Mouse (Mus musculus) skeletal muscle tissue, adult 2 months (tissue): Measurements from ENCODE around the gene Eps8.

Experiments
- DNase-seq: peaks from one replicate; pipeline ENCODE4 v3.0.0-alpha.2; 2012; ENCODE audit warnings: low read depth, low spot score

Gene Eps8

GRCm38 (mm10) chr6:137519529-137520342 lies 134.9 kb downstream of the Eps8 start:
- no peak for DNase-seq

- no peak for DNase-seq
Measured at GRCm38 (mm10) chr6:137514872-137515271, 139.8 kb downstream of the Eps8 start.

GRCm38 (mm10) chr6:137512753-137513152 lies 141.9 kb downstream of the Eps8 start:
- DNase-seq = no peak

DNA sequence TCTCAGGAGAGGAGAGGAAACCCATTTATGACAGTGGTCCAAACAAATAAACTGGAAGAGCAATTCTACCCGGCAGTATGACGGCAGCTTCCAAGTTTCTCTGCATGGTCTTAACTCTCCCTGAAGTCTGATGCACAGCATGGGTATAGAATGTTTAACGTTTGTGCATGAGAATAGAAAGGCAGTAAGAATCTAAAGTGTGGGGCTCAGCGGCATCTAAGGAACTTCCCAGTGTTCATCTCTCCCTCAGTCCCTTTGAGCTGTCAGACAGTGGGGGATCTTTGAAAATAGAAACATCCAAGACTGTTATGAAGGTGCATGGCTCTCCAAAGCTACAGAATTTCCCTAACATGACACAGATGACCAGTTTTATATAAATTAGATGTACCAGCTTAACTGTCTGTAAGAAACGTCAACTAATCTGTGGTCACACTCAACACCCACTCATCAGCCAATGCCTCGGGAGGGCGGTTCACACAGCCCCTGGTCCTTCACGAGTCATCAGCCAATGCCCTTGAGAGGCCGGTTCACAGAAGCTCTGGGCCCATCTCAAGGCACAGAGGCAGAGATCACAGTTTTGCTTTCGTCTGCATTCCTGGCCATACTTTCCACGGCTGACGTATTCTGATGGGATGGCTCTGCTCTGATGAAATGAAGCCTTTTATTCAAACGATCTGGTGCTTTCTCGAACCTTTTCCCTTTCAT lies 145.2 kb downstream of the Eps8 start:
- no peak for DNase-seq

- no peak for DNase-seq
Measured at GRCm38 (mm10) chr6:137508936-137509335, 145.7 kb downstream of the Eps8 start.

DNA sequence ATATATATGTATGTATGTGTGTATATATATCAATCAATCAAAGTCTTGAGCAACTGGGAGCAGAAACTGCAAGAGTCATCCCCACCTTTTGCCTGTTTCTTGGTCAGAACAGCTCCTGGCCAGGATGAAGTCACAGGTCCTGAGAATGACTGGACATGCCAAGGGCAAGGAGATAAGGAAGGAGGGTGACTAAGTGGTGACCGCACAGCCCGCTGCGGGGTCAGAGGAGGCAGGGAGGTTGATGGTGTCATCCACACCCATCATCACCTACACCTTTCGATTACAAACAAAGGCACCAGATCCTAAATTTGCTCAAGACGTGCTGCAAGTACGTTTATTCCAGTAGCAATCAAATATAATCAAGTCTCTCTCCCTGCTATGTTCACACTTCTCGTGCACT lies 148.1 kb downstream of the Eps8 start:
- no peak for DNase-seq

DNA sequence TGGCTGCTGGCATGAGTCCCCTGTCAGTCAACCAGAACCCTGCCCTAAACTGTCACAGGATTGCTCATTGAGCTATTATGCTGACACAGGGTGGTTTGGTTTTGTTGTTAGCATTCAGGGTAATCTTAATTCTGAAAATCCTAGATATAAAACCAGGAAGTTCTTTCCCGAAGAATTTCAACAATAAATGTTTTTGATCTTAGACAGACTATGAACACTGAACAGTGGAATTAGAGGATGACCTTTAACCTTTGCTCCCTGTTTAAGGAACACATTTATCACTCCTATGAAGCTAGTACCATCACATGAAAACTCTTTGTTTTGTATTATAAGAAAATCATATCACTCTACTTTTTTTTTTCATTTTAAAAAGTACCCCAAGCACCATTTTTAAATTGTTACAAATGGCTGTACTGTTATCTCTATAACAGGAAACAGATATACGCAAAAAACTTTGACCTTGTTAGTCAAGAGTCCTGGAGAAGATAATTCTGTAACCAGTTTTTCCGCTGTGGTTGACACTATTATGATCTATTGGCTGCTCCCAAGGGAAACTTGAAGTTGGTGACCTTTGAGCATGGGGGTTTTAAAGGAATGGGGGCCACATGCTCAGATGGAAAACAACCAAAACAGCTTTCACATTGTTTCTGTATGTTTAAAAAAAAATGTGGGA lies 149.0 kb downstream of the Eps8 start:
- no peak for DNase-seq

DNA sequence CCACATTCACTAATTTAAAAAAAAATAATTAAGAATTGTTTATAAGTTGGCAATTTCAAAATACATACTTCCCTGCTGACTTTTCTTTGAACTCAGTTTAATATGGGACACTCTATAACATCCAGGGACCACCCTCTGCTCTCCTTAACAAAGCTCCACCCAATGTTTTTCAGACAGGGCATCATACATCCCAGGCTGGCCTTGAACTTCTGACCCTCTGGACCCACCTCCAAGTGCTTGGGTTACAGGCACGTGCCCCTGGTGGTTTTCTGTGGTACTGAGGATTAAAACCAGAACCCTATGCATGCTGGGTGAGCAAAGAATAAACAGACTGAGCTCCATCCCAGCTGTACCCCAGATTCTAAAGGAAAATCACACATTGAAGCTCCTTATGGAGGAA lies 150.6 kb downstream of the Eps8 start:
- DNase-seq = no peak

DNA sequence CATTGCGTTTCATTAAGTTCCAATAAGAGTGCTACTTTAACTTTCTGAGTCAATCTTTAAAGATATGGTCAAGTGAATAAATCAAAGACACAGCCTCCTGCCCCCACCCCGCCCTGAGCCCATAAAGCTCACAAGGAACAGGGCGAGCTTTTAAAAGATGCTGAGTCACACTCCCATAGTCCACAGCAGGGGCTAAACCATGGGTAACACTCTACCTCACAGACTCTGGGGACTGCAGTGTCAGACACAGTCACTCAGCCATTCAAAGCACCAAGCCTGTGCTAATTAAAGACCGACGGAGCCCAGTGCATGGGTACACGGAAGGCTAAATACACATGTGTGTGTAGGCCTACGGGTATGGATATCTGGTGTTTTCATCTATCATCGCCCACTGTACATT lies 151.2 kb downstream of the Eps8 start:
- DNase-seq = no peak

- no peak for DNase-seq
Measured at GRCm38 (mm10) chr6:137503009-137503408, 151.7 kb downstream of the Eps8 start.

GRCm38 (mm10) chr6:137498781-137499180 lies 155.9 kb downstream of the Eps8 start:
- DNase-seq = no peak

- no peak for DNase-seq
Measured at GRCm38 (mm10) chr6:137497208-137497835, 157.4 kb downstream of the Eps8 start.

- DNase-seq = no peak
Measured at GRCm38 (mm10) chr6:137496562-137496961, 158.1 kb downstream of the Eps8 start.

- no peak for DNase-seq
Measured at GRCm38 (mm10) chr6:137495233-137495632, 159.4 kb downstream of the Eps8 start.

- DNase-seq = peak; percentile 8
Measured at GRCm38 (mm10) chr6:137494801-137495200, 159.9 kb downstream of the Eps8 start.

DNA sequence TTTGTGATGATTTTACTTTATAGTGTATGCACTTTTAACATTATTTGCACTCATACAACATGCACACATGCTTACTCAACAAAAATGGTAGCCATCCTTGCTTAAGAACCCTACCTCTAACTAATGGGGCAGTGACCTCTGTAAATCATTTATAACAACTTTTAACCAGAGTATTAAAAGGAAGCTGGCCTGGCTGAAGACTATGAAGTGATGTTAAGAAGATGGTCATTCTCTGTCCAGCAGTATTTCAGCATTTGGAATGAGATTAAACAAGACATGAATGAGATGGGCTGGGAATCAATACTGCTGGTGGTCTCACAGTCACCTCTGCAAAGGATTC lies 160.6 kb downstream of the Eps8 start:
- no peak for DNase-seq

- DNase-seq = peak; percentile 25
Measured at GRCm38 (mm10) chr6:137493211-137494135, 161.2 kb downstream of the Eps8 start.

GRCm38 (mm10) chr6:137492582-137492981 lies 162.1 kb downstream of the Eps8 start:
- no peak for DNase-seq

GRCm38 (mm10) chr6:137491659-137492058 lies 163.0 kb downstream of the Eps8 start:
- DNase-seq = no peak

DNA sequence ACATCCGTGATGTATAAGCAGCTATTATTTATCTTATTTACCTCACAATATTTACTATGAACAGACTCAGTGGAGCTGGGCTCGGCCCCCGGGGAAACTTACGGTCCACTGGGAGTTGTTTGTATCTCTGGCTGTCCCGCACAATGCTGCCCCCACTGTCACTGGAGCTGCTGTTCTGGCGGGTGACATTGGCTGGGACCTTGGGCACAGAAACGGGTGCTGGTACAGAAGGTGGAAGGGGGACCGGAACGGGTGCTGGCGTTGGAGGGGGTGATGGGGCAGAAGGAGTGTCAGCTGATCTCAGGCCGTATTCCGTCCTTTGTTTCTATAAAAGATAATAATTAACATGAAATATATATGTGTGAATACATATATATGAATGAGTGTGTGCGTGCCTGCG lies 164.6 kb downstream of the Eps8 start:
- no peak for DNase-seq

- DNase-seq = peak; percentile 68
Measured at GRCm38 (mm10) chr6:137487443-137487842, 167.2 kb downstream of the Eps8 start.
